Mouse (Mus musculus) kidney, adult 2 months (tissue): Measurements from ENCODE around the gene Nme4.

Experiments used
- CTCF ChIP-seq: fragments of 200-500 bp; conservative IDR thresholded peaks from 2 replicates; pipeline ENCODE4 v1.5.1; 2011; ENCODE audit warnings: low read depth, mild to moderate bottlenecking, control low read depth, low read length, moderate library complexity, mixed read lengths; ENCODE audit not compliant: insufficient read depth, insufficient read length
- POLR2A ChIP-seq: fragments of 200-500 bp; IDR thresholded peaks from one replicate; pipeline ENCODE4 v1.6.1; 2011; ENCODE audit warnings: low read depth, low read length, control low read depth

- TF ChIP-seq POLR2A: no peak
- TF ChIP-seq CTCF: no peak
These were observed 40.2 kb downstream of the Nme4 start for GRCm38 (mm10) chr17:26055164-26055563.
